Mouse (Mus musculus): Measurements from ENCODE around the gene Mrpl36.

DNA sequence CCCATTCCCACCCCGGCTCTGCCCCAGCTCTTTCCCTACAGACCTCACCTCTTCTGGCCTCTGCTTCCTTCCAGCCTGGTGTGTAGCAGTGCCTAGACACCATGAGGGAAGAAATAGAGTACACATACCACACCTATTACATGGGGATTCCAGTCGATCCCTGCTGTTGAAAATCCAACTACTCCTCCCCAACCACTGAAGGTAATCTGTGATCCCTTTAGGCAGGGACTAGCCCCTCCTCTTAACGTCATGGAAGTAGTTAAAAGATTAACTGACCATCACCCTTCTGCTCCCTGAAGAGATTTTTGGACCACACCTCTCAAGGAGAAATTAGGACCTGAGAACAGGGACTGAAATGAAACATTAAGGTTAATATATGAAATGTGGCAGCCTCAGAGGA, 18.9 kb downstream of the Mrpl36 start:
- TF ChIP-seq CTCF (IDR thresholded peaks at IDR 0.05) (no peak), EP300 (IDR thresholded peaks at IDR 0.05; ENCODE audit: insufficient read depth, low read depth, low read length) (no peak), POLR2A (IDR thresholded peaks at IDR 0.05; ENCODE audit: insufficient read depth, low read depth, low read length) (no peak)
